Mouse (Mus musculus) lung, postnatal 0 days (tissue): ENCODE results near the gene Ankrd31. TPM values are rescaled to one million over a fixed set of nuclear protein-coding genes. Genes with fewer than 3 reads are reported as not detected.
A peak's percentile ranks its signal among the peaks of the same experiment; 100 is the strongest.

Experiments used
- ATAC-seq: fragments of 200-750 bp; cut with Nextera tagmentation; 2 replicates; pipeline ENCODE4 v1.8.0; 2017; ENCODE audit warnings: moderate library complexity
- DNase-seq: peaks from one replicate; pipeline ENCODE4 v3.0.0-alpha.2; 2016; ENCODE audit warnings: low spot score
- H3K27ac ChIP-seq: fragments of 300-500 bp; sonication (generic); 2 replicates; pipeline ENCODE4 v1.5.1; 2014; ENCODE audit warnings: antibody characterized with exemption, mild to moderate bottlenecking, low read length, mixed read lengths
- H3K27me3 ChIP-seq: fragments of 300-500 bp; sonication (generic); replicated peaks from 2 replicates; pipeline ENCODE4 v1.6.1; 2014; ENCODE audit warnings: low read length, mixed read lengths; ENCODE audit not compliant: insufficient read depth
- H3K36me3 ChIP-seq: fragments of 300-500 bp; sonication (generic); 2 replicates; pipeline ENCODE4 v1.6.1; 2014; ENCODE audit warnings: low read length, mixed read lengths; ENCODE audit not compliant: insufficient read depth
- H3K4me1 ChIP-seq: fragments of 300-500 bp; sonication (generic); 2 replicates; pipeline ENCODE4 v1.6.1; 2014; ENCODE audit warnings: antibody characterized with exemption, low read depth, low read length, mixed read lengths; ENCODE audit not compliant: insufficient read depth
- H3K4me2 ChIP-seq: fragments of 300-500 bp; sonication (generic); replicated peaks from 2 replicates; pipeline ENCODE4 v1.6.1; 2014; ENCODE audit warnings: low read depth, mild to moderate bottlenecking, low read length, moderate library complexity, mixed read lengths
- H3K4me3 ChIP-seq: fragments of 300-500 bp; sonication (generic); 2 replicates; pipeline ENCODE4 v1.5.1; 2014; ENCODE audit warnings: low read depth, low read length
- H3K9ac ChIP-seq: fragments of 300-500 bp; sonication (generic); replicated peaks from 2 replicates; pipeline ENCODE4 v1.6.1; 2014; ENCODE audit warnings: low read depth, mild to moderate bottlenecking
- H3K9me3 ChIP-seq: fragments of 300-500 bp; sonication (generic); 2 replicates; pipeline ENCODE4 v1.6.1; 2016; ENCODE audit warnings: low read length, mixed read lengths
- CTCF ChIP-seq: IDR thresholded peaks from 2 replicates; pipeline ENCODE4 v1.5.1; 2016; ENCODE audit warnings: antibody characterized with exemption, mild to moderate bottlenecking
- EP300 ChIP-seq: IDR thresholded peaks from 2 replicates; pipeline ENCODE4 v1.6.1; 2016; ENCODE audit warnings: antibody characterized with exemption, mild to moderate bottlenecking, control low read depth
- WGBS: fragments of 180-500 bp; shearing (Covaris S2); extraction: QIAGEN DNeasy Blood & Tissue Kit; methylation state at CpG from one replicate; pipeline ENCODE4 v1.1.7; 2014; 5-methylcytosine and 5-hydroxymethylcytosine counted together
- polyA plus RNA-seq: library from polyadenylated mRNA; unstranded; fragments of >200 nt; fragmentation: Nextera tagmentation; extraction: Ambion mirVana; gene quantifications from 2 replicates; pipeline ENCODE4 v1.2.1, GENCODE M21; 2015

Gene Ankrd31
- polyA plus RNA-seq, 1 experiment from 2014 or later = not detected

DNA sequence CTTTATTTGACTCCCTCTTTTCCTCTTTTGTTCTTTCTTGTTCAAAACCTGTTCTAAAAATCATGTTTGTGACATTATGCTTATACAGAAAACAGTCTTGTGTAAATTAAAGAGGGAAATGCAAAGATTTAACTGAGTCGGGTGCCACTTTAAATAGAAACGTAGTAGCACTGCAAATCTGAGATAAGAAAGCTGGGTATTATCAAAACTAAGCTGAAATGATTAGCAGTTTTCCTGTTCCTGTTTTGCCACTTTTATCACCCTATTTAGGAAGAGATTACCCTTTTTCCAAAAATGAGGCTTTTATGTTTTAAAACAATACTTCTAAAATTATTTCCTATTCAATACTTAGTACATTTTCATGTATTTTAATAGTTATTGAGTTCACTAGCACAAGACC lies 104.1 kb downstream of the Ankrd31 start:
- 24% methylated on average over 2 of the region's 2 CpGs for WGBS
- H3K4me2 ChIP-seq = no peak overlapping the region
- H3K36me3 ChIP-seq = no peaks in the 10 kb centered on the region
- H3K27me3 ChIP-seq = no peaks in the 10 kb centered on the region
- no peak for TF ChIP-seq EP300
- no peak for TF ChIP-seq CTCF
- H3K9me3 ChIP-seq = no peaks in the 10 kb centered on the region
- H3K27ac ChIP-seq = no peak overlapping the region
- no peaks in the 10 kb centered on the region for H3K4me1 ChIP-seq
- H3K9ac ChIP-seq = no peak overlapping the region
- H3K4me3 ChIP-seq = no peak overlapping the region
- no peak for ATAC-seq
- no peak for DNase-seq

DNA sequence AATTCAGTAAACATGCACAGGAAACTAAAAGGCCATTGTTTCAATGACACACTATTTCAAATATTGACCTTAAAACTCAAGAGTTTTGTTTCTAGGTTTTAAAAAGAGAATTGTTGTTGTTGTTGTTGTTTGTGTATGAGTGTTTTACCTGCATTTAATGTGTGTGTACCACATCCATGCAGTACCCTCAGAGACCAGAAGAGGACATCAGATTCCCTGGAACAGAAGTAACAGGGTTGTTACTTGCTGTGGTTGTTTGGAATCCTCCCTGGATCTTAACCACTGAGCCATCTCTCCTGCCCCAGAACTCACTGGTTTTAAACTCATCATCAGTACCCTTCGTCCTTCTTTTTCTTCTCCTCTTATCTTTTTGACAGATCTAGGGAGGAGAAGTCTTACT lies 105.2 kb downstream of the Ankrd31 start:
- Histone ChIP-seq H3K4me1 (no peaks in the 10 kb centered on the region), H3K4me2 (no peak overlapping the region), H3K36me3 (no peaks in the 10 kb centered on the region), H3K27ac (no peak overlapping the region), H3K4me3 (no peak overlapping the region), H3K9ac (no peak overlapping the region), H3K9me3 (no peaks in the 10 kb centered on the region), H3K27me3 (no peaks in the 10 kb centered on the region)
- TF ChIP-seq CTCF (peak; percentile 60), EP300 (no peak)
- WGBS = 25% methylated on average over 1 of the region's 1 CpGs
- ATAC-seq = no peak
- DNase-seq = no peak

DNA sequence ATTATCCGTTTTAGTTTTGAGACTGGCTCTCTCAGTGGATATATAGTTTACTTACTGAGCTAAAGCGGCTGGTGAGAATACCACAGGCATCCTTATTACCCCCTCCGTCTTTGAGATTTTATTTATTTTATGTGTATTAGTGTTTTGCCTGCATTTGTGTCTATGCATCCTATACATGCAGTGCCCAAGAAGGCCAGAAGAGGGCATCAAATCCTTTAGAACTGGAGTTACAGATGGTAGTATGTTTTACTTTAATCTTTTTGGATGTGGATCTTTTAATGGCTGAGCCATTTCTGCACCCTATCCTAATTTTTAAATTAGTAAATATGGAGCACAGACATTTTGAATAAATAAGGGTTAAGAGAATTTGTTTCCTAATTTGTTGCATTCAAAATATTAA lies 107.1 kb downstream of the Ankrd31 start:
- Histone ChIP-seq H3K36me3 (no peaks in the 10 kb centered on the region), H3K9me3 (no peaks in the 10 kb centered on the region), H3K4me2 (no peak overlapping the region), H3K9ac (no peak overlapping the region), H3K27ac (no peak overlapping the region), H3K4me3 (no peak overlapping the region), H3K4me1 (no peaks in the 10 kb centered on the region), H3K27me3 (no peaks in the 10 kb centered on the region)
- ATAC-seq (no peak), DNase-seq (peak; percentile 68)
- WGBS = 20% methylated on average over 3 of the region's 3 CpGs
- TF ChIP-seq EP300 (no peak), CTCF (peak; percentile 85)

DNA sequence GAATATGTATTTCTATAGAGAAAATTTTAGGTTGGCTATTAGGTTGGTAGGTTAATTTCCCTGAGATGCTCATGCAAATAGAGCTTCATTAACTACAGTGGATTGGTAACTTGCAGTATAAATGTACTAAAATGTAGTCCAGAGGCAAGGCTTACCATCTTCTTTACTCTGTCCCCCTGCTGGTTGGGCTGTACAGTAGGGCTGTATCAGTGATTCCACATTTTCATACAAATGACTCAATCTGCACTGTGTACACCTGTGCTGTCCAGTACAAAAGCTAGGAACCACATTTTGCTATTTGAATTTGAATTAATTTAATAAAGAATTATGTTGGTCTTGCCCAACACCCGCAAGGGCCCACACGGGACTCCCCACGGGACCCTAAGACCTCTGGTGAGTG lies 111.1 kb downstream of the Ankrd31 start:
- H3K9me3 ChIP-seq = no peaks in the 10 kb centered on the region

DNA sequence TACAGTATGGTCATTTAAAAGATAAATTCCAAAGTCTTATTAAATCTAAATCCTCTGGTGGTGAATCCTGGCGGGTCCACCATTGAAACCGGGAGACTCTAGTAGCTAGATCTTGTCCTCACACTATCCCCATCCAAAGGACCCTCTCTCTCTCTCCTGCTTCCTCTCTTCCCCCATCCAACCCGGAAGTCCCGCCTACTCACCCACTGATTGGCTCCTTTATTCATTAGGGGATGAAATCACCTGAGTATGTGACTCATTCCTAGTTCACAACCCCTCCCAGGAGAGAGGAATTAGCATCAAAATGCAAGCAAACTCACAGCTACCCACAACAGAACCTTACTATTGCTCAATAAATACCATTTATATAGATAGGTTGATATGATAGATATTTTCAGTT lies 122.7 kb downstream of the Ankrd31 start:
- Histone ChIP-seq H3K9ac (no peak overlapping the region), H3K27ac (no peak overlapping the region), H3K4me2 (no peak overlapping the region), H3K36me3 (no peaks in the 10 kb centered on the region), H3K4me1 (no peaks in the 10 kb centered on the region), H3K27me3 (no peaks in the 10 kb centered on the region), H3K9me3 (no peaks in the 10 kb centered on the region), H3K4me3 (no peak overlapping the region)
- DNase-seq (no peak), ATAC-seq (no peak)
- TF ChIP-seq CTCF = no peak
- TF ChIP-seq EP300 = no peak
- WGBS = 81% methylated on average over 4 of the region's 4 CpGs

More for the DNA sequence above, 111.1 kb downstream of the Ankrd31 start:
- DNase-seq (no peak), ATAC-seq (no peak)
- Histone ChIP-seq H3K4me2 (no peak overlapping the region), H3K9ac (no peak overlapping the region), H3K36me3 (no peaks in the 10 kb centered on the region), H3K4me1 (no peaks in the 10 kb centered on the region), H3K27me3 (no peaks in the 10 kb centered on the region), H3K27ac (no peak overlapping the region), H3K4me3 (no peak overlapping the region)
- no peak for TF ChIP-seq EP300
- TF ChIP-seq CTCF = no peak
- WGBS = 89% methylated on average over 3 of the region's 3 CpGs

DNA sequence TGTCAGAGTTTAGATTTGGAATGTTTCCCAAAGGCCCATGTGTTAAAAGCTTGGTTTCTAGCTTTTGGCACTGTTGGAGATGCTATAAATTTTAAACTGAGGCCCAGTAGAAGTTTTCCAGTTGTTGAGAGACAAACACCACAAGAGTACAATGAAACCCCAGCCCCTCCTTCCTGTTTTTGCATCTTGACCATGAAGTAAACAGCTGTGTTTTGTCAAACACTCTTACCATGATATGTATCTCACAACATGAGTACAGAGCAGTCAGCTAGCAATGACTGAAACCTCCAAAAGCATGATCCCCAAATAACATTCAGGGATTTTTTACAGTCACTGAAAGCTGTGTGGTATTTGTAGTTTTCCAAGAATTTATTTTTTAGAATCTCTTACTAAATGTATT lies 126.0 kb downstream of the Ankrd31 start:
- H3K27ac ChIP-seq = no peak overlapping the region
- H3K4me1 ChIP-seq = no peaks in the 10 kb centered on the region
- no peaks in the 10 kb centered on the region for H3K9me3 ChIP-seq
- ATAC-seq (no peak), DNase-seq (peak; percentile 14)
- H3K27me3 ChIP-seq = no peaks in the 10 kb centered on the region
- no peaks in the 10 kb centered on the region for H3K36me3 ChIP-seq
- TF ChIP-seq CTCF (no peak), EP300 (no peak)
- no peak overlapping the region for H3K4me2 ChIP-seq
- H3K9ac ChIP-seq = no peak overlapping the region
- H3K4me3 ChIP-seq = no peak overlapping the region
